Mouse (Mus musculus) limb, embryonic 13.5 days (tissue): Measurements from ENCODE around the gene Scarb1. TPM values are rescaled to one million over a fixed set of nuclear protein-coding genes. Genes with fewer than 3 reads are reported as not detected.
"Not testable (repeated sequence)": the region's sequence is repeated elsewhere in the genome, so short reads cannot be mapped to it uniquely, and the experiment has no call there.

Experiments used
- ATAC-seq: fragments of 200-750 bp; cut with Nextera tagmentation; 2 replicates; pipeline ENCODE4 v1.8.0; 2017; ENCODE audit warnings: low read depth, moderate number of reproducible peaks, moderate TSS enrichment; ENCODE audit not compliant: low FRiP score
- H3K27ac ChIP-seq: fragments of 300-500 bp; sonication (generic); 2 replicates; pipeline ENCODE4 v1.5.1; 2015; ENCODE audit warnings: inconsistent platforms, mild to moderate bottlenecking, moderate library complexity
- H3K27me3 ChIP-seq: fragments of 300-500 bp; sonication (generic); 2 replicates; pipeline ENCODE4 v1.6.1; 2015; ENCODE audit warnings: mild to moderate bottlenecking, inconsistent platforms
- H3K36me3 ChIP-seq: fragments of 300-500 bp; sonication (generic); 2 replicates; pipeline ENCODE4 v1.6.1; 2015; ENCODE audit warnings: inconsistent platforms, mild to moderate bottlenecking, moderate library complexity
- H3K4me1 ChIP-seq: fragments of 300-500 bp; sonication (generic); 2 replicates; pipeline ENCODE4 v1.6.1; 2015; ENCODE audit warnings: inconsistent platforms
- H3K4me2 ChIP-seq: fragments of 300-500 bp; sonication (generic); replicated peaks from 2 replicates; pipeline ENCODE4 v1.6.1; 2015; ENCODE audit warnings: inconsistent platforms, mild to moderate bottlenecking, moderate library complexity
- H3K4me3 ChIP-seq: fragments of 300-500 bp; sonication (generic); 2 replicates; pipeline ENCODE4 v1.5.1; 2015; ENCODE audit warnings: moderate library complexity, mild to moderate bottlenecking, inconsistent platforms
- H3K9ac ChIP-seq: fragments of 300-500 bp; sonication (generic); 2 replicates; pipeline ENCODE4 v1.6.1; 2015; ENCODE audit warnings: mild to moderate bottlenecking, inconsistent platforms
- H3K9me3 ChIP-seq: fragments of 300-500 bp; sonication (generic); 2 replicates; pipeline ENCODE4 v1.6.1; 2016; ENCODE audit warnings: inconsistent platforms
- WGBS: fragments of 180-500 bp; shearing (Covaris S2); methylation state at CpG from one replicate; pipeline ENCODE4 v1.1.7; 2015; 5-methylcytosine and 5-hydroxymethylcytosine counted together
- polyA plus RNA-seq: library from polyadenylated mRNA; unstranded; fragments of >200 nt; fragmentation: Nextera tagmentation; extraction: Ambion mirVana; gene quantifications from 2 replicates; pipeline ENCODE4 v1.2.1, GENCODE M21; 2015

The Scarb1 gene
- polyA plus RNA-seq, result 44.3 and 44.4 TPM in 2 replicates

GRCm38 (mm10) chr5:125340547-125341262, at the start of gene Scarb1:
Scarb1 (minus strand) TSS chr5:125341094.
- peak within 1 kb of the TSS; percentile 74 for H3K4me3 ChIP-seq
- H3K9me3 ChIP-seq, result no peaks in the 10 kb centered on the region
- H3K27ac ChIP-seq, result 0 out of 2 replicates have a peak within 1 kb of the TSS, but pooled peaks have one; percentile 4
- peaks cover 31% of the 10 kb centered on the region for H3K4me1 ChIP-seq
- ATAC-seq, result peak; percentile 84
- 0 out of 2 replicates have a peak, but pooled peaks cover 3% of the 10 kb centered on the region for H3K36me3 ChIP-seq
- peak within 1 kb of the TSS; percentile 75 for H3K9ac ChIP-seq
- H3K27me3 ChIP-seq, result 0 out of 2 replicates have a peak, but pooled peaks cover 4% of the 10 kb centered on the region
- peak within 1 kb of the TSS; percentile 97 for H3K4me2 ChIP-seq
- WGBS, result under 1% methylated on average over 39 of the region's 42 CpGs

GRCm38 (mm10) chr5:125389579-125390441, 48.9 kb upstream of the Scarb1 start, which contains the start of gene Ubc:
Ubc (minus strand) TSS chr5:125390202.
- peak within 1 kb of the TSS; percentile 92 for H3K27ac ChIP-seq
- H3K27me3 ChIP-seq, result no peaks in the 10 kb centered on the region
- H3K4me1 ChIP-seq, result peaks cover 35% of the 10 kb centered on the region
- ATAC-seq, result peak; percentile 67
- no peaks in the 10 kb centered on the region for H3K9me3 ChIP-seq
- peak within 1 kb of the TSS; percentile 99 for H3K4me2 ChIP-seq
- H3K9ac ChIP-seq, result peak within 1 kb of the TSS; percentile 99
- H3K4me3 ChIP-seq, result peak within 1 kb of the TSS; percentile 100
- peaks cover 16% of the 10 kb centered on the region for H3K36me3 ChIP-seq
- WGBS, result 1% methylated on average over 69 of the region's 69 CpGs

GRCm38 (mm10) chr5:125389131-125389578, 48.3 kb upstream of the Scarb1 start, which contains the start of gene Gm10382:
Gm10382 (plus strand) TSS chr5:125389322.
- H3K27ac ChIP-seq, result peak within 1 kb of the TSS; percentile 92
- under 1% methylated on average over 39 of the region's 41 CpGs for WGBS
- peak within 1 kb of the TSS; percentile 99 for H3K9ac ChIP-seq
- H3K4me3 ChIP-seq, result peak within 1 kb of the TSS; percentile 100
- no peaks in the 10 kb centered on the region for H3K27me3 ChIP-seq
- peaks cover 28% of the 10 kb centered on the region for H3K4me1 ChIP-seq
- H3K36me3 ChIP-seq, result peaks cover 23% of the 10 kb centered on the region
- no peaks in the 10 kb centered on the region for H3K9me3 ChIP-seq
- H3K4me2 ChIP-seq, result peak within 1 kb of the TSS; percentile 99
- ATAC-seq, result peak; percentile 3; the same call in 1 of the 2 replicates

- peaks cover 29% of the 10 kb centered on the region for H3K36me3 ChIP-seq
- H3K4me1 ChIP-seq, result peaks cover 22% of the 10 kb centered on the region
- peak overlapping the region; percentile 99 for H3K9ac ChIP-seq
- H3K9me3 ChIP-seq, result no peaks in the 10 kb centered on the region
- H3K27me3 ChIP-seq, result no peaks in the 10 kb centered on the region
- peak overlapping the region; percentile 100 for H3K4me3 ChIP-seq
- ATAC-seq, result no peak
- no peak overlapping the region for H3K27ac ChIP-seq
- 32% methylated on average over 13 of the region's 13 CpGs for WGBS
- H3K4me2 ChIP-seq, result peak overlapping the region; percentile 99
Measured at GRCm38 (mm10) chr5:125388358-125389092, 47.6 kb upstream of the Scarb1 start.

- H3K4me3 ChIP-seq, ATAC-seq, H3K27me3 ChIP-seq, H3K27ac ChIP-seq, H3K9ac ChIP-seq, H3K4me2 ChIP-seq, H3K9me3 ChIP-seq: not testable (repeated sequence)
- Histone ChIP-seq H3K4me1 (peaks cover 14% of the 10 kb centered on the region), H3K36me3 (peaks cover 34% of the 10 kb centered on the region)
- 93% methylated on average over 5 of the region's 6 CpGs for WGBS
Measured at GRCm38 (mm10) chr5:125387295-125387694, 46.4 kb upstream of the Scarb1 start.

GRCm38 (mm10) chr5:125385215-125385940, 44.5 kb upstream of the Scarb1 start:
- H3K4me3 ChIP-seq, result no peak overlapping the region
- 83% methylated on average over 8 of the region's 8 CpGs for WGBS
- H3K27ac ChIP-seq, result no peak overlapping the region
- no peak for ATAC-seq
- H3K9ac ChIP-seq, result no peak overlapping the region
- H3K9me3 ChIP-seq, result no peaks in the 10 kb centered on the region
- H3K27me3 ChIP-seq, result no peaks in the 10 kb centered on the region
- peak overlapping the region; percentile 14; the same call in 1 of the 2 replicates for H3K4me2 ChIP-seq
- peaks cover 14% of the 10 kb centered on the region for H3K4me1 ChIP-seq
- peaks cover 34% of the 10 kb centered on the region for H3K36me3 ChIP-seq

- no peak overlapping the region for H3K9ac ChIP-seq
- no peaks in the 10 kb centered on the region for H3K27me3 ChIP-seq
- no peak for ATAC-seq
- H3K4me3 ChIP-seq, result no peak overlapping the region
- 89% methylated on average over 2 of the region's 2 CpGs for WGBS
- no peak overlapping the region for H3K27ac ChIP-seq
- H3K9me3 ChIP-seq, result no peaks in the 10 kb centered on the region
- H3K36me3 ChIP-seq, result peaks cover 34% of the 10 kb centered on the region
- peaks cover 14% of the 10 kb centered on the region for H3K4me1 ChIP-seq
- H3K4me2 ChIP-seq, result no peak overlapping the region
Measured at GRCm38 (mm10) chr5:125384512-125385214, 43.8 kb upstream of the Scarb1 start.

- no peak for ATAC-seq
Measured at GRCm38 (mm10) chr5:125383637-125384420, 42.9 kb upstream of the Scarb1 start.

GRCm38 (mm10) chr5:125382673-125383558, 42.0 kb upstream of the Scarb1 start:
- no peak overlapping the region for H3K4me2 ChIP-seq
- peak; percentile 54; the same call in 1 of the 2 replicates for ATAC-seq
- H3K4me3 ChIP-seq, result no peak overlapping the region
- H3K27ac ChIP-seq, result no peak overlapping the region
- peaks cover 30% of the 10 kb centered on the region for H3K36me3 ChIP-seq
- H3K9ac ChIP-seq, result no peak overlapping the region
- peaks cover 6% of the 10 kb centered on the region for H3K4me1 ChIP-seq
- H3K9me3 ChIP-seq, result no peaks in the 10 kb centered on the region
- 56% methylated on average over 6 of the region's 6 CpGs for WGBS
- H3K27me3 ChIP-seq, result no peaks in the 10 kb centered on the region

More at GRCm38 (mm10) chr5:125383637-125384420, 42.9 kb upstream of the Scarb1 start:
- no peaks in the 10 kb centered on the region for H3K9me3 ChIP-seq
- no peak overlapping the region for H3K4me3 ChIP-seq
- 76% methylated on average over 3 of the region's 3 CpGs for WGBS
- H3K4me2 ChIP-seq, result no peak overlapping the region
- H3K36me3 ChIP-seq, result peaks cover 34% of the 10 kb centered on the region
- no peak overlapping the region for H3K9ac ChIP-seq
- peaks cover 14% of the 10 kb centered on the region for H3K4me1 ChIP-seq
- no peak overlapping the region for H3K27ac ChIP-seq
- no peaks in the 10 kb centered on the region for H3K27me3 ChIP-seq
